8 mouse cellular contexts compared by ENCODE assay signal in genomic region chr13:96431595-96432156, GRCm38 (mm10). TPM values are rescaled to one million over a fixed set of nuclear protein-coding genes. Genes with fewer than 3 reads are reported as not detected.
A peak's percentile ranks its signal among the peaks of the same experiment; 100 is the strongest.
DNase-seq lines count a peak whose midpoint lies in the region; ATAC-seq and TF ChIP-seq lines count a peak whose summit lies in the region.

No protein-coding gene starts in this region.

- peak; percentile 84 for ATAC-seq in hindbrain, embryonic 16.5 days

- no peak overlapping the region for H3K4me2 ChIP-seq in hindbrain, embryonic 16.5 days (ENCODE audit: low read length)

- no peak overlapping the region for H3K4me3 ChIP-seq in gastrocnemius, adult 2 months
- no peak overlapping the region for H3K4me3 ChIP-seq in hindbrain, embryonic 16.5 days (ENCODE audit: low read length)

- no peaks in the 10 kb centered on the region for H3K9me3 ChIP-seq in hindbrain, embryonic 16.5 days (ENCODE audit: control insufficient read depth, low read length)

- DNase-seq in T-cell, adult 2 months (ENCODE audit: low spot score), result peak; percentile 74
- DNase-seq in cerebellum, postnatal 36 days, result peak; percentile 87 to 89
- DNase-seq in gastrocnemius, adult 2 months, result peak; percentile 90
- peak; percentile 80 for DNase-seq in left cerebral cortex, adult 11 months (ENCODE audit: low spot score)
- DNase-seq in lung, postnatal 4 days, result peak; percentile 85 to 89
- DNase-seq in retina, postnatal 7 days (ENCODE audit: low read depth, low spot score), result peak; percentile 76
- DNase-seq in urinary bladder, adult 18-20 months (ENCODE audit: low spot score in 2 of 2), result peak; percentile 81 to 84

- 40% methylated on average over 12 of the region's 12 CpGs for WGBS in hindbrain, embryonic 16.5 days

- no peaks in the 10 kb centered on the region for H3K27me3 ChIP-seq in hindbrain, embryonic 16.5 days (replicated peaks; ENCODE audit: control insufficient read depth, insufficient read depth, low read length)

- H3K27ac ChIP-seq in gastrocnemius, adult 2 months, result no peak overlapping the region
- no peak overlapping the region for H3K27ac ChIP-seq in hindbrain, embryonic 16.5 days (ENCODE audit: low read depth, low read length)

- no peak overlapping the region for H3K9ac ChIP-seq in hindbrain, embryonic 16.5 days (ENCODE audit: low read depth, low read length)

- H3K4me1 ChIP-seq in hindbrain, embryonic 16.5 days (ENCODE audit: control insufficient read depth, insufficient read depth, low read depth, low read length), result no peaks in the 10 kb centered on the region; the same call in 1 of the 2 replicates

- intact Hi-C loops in gastrocnemius, adult 2 months (cut with DNase I), result loop anchor here (1.0 kb wide), 1 partner anchor 162 kb away; no protein-coding TSS in a partner anchor

- no peaks in the 10 kb centered on the region for H3K36me3 ChIP-seq in hindbrain, embryonic 16.5 days (ENCODE audit: control insufficient read depth, insufficient read depth, low read length)

- peak; percentile 98 for TF ChIP-seq CTCF in gastrocnemius, adult 2 months (IDR thresholded peaks at IDR 0.05)

RNA-seq across cellular contexts. Expression of gene Ankdd1b, which starts 39.3 kb away (rescaled TPM):
- under 1 TPM; 0.17 to 0.18 TPM for total RNA-seq in gastrocnemius, adult 2 months (2021)
- polyA plus RNA-seq in hindbrain, embryonic 16.5 days (2015; fragmentation: Nextera tagmentation; extraction: Ambion mirVana), result 0.55 TPM in 1 of 2 replicates, not detected in the other

RNA-seq across cellular contexts. Expression of gene Poc5, which starts 43.6 kb away (rescaled TPM):
- total RNA-seq in gastrocnemius, adult 2 months (2021), result 1 to 10 TPM; 6.6 to 7.2 TPM
- polyA plus RNA-seq in hindbrain, embryonic 16.5 days (2015; fragmentation: Nextera tagmentation; extraction: Ambion mirVana), result 16.4 and 19.0 TPM in 2 replicates

RNA-seq across cellular contexts. Expression of gene Gm17622, which starts 58.9 kb away (rescaled TPM):
- not detected for total RNA-seq in gastrocnemius, adult 2 months (2021)
- not detected in 2 replicates for polyA plus RNA-seq in hindbrain, embryonic 16.5 days (2015; fragmentation: Nextera tagmentation; extraction: Ambion mirVana)
